Mouse (Mus musculus) right cerebral cortex, adult 18-20 months (tissue): ENCODE results near the gene Tmed9.

Experiments used
- DNase-seq: peaks from one replicate; pipeline ENCODE4 v3.0.0; 2022; ENCODE audit warnings: mixed read lengths

The Tmed9 gene

GRCm38 (mm10) chr13:55573432-55573831 is at the start of gene Tmed9:
TSS of gene Tmed9 (plus strand) at chr13:55573732.
- DNase-seq, result no peak

- DNase-seq, result no peak
These were observed 49.5 kb upstream of the Tmed9 start for GRCm38 (mm10) chr13:55523951-55524600.

- no peak for DNase-seq
These were observed 47.6 kb upstream of the Tmed9 start for GRCm38 (mm10) chr13:55525733-55526553.

- DNase-seq, result no peak
These were observed 46.3 kb upstream of the Tmed9 start for GRCm38 (mm10) chr13:55527212-55527611.

- DNase-seq, result no peak
These were observed 45.4 kb upstream of the Tmed9 start for GRCm38 (mm10) chr13:55527834-55528772.

- DNase-seq, result no peak
These were observed 44.2 kb upstream of the Tmed9 start, which contains the start of gene Dok3 for GRCm38 (mm10) chr13:55529198-55529915. TSS of gene Dok3 (minus strand) at chr13:55529296.

GRCm38 (mm10) chr13:55535191-55535590 is 38.3 kb upstream of the Tmed9 start:
- no peak for DNase-seq

GRCm38 (mm10) chr13:55535796-55536193 is 37.7 kb upstream of the Tmed9 start:
- no peak for DNase-seq

- peak; percentile 100 for DNase-seq
These were observed 37.0 kb upstream of the Tmed9 start, which contains the start of gene Ddx41 for GRCm38 (mm10) chr13:55536194-55537175. TSS of gene Ddx41 (minus strand) at chr13:55536658.

- peak; percentile 53 for DNase-seq
These were observed 32.6 kb upstream of the Tmed9 start for GRCm38 (mm10) chr13:55540933-55541332.

- DNase-seq, result no peak
These were observed 30.6 kb upstream of the Tmed9 start for GRCm38 (mm10) chr13:55542891-55543290.

- DNase-seq, result no peak
These were observed 30.1 kb upstream of the Tmed9 start for GRCm38 (mm10) chr13:55543447-55543846.

GRCm38 (mm10) chr13:55544792-55545191 is 28.7 kb upstream of the Tmed9 start:
- no peak for DNase-seq

- no peak for DNase-seq
These were observed 25.6 kb upstream of the Tmed9 start for GRCm38 (mm10) chr13:55547916-55548315.

GRCm38 (mm10) chr13:55548426-55548825 is 25.1 kb upstream of the Tmed9 start:
- no peak for DNase-seq

- DNase-seq, result no peak
These were observed 24.5 kb upstream of the Tmed9 start for GRCm38 (mm10) chr13:55549061-55549460.

- no peak for DNase-seq
These were observed 17.6 kb upstream of the Tmed9 start for GRCm38 (mm10) chr13:55555921-55556320.

GRCm38 (mm10) chr13:55557499-55557898 is 16.0 kb upstream of the Tmed9 start:
- DNase-seq, result no peak

GRCm38 (mm10) chr13:55563266-55563879 is 10.2 kb upstream of the Tmed9 start:
- no peak for DNase-seq

- no peak for DNase-seq
These were observed 6.5 kb upstream of the Tmed9 start for GRCm38 (mm10) chr13:55567001-55567400.

- no peak for DNase-seq
These were observed 5.6 kb upstream of the Tmed9 start for GRCm38 (mm10) chr13:55567949-55568348.
